Mouse (Mus musculus) c-Kit-positive CD71-positive TER-119-negative erythroid progenitor cells, embryonic 14.5 days (primary cell): ENCODE measurements around the gene Dnajc22.

Experiments used
- DNase-seq: peaks from one replicate; pipeline ENCODE4 v3.0.0-alpha.2; 2013; ENCODE audit warnings: low read depth

Dnajc22 gene

DNA sequence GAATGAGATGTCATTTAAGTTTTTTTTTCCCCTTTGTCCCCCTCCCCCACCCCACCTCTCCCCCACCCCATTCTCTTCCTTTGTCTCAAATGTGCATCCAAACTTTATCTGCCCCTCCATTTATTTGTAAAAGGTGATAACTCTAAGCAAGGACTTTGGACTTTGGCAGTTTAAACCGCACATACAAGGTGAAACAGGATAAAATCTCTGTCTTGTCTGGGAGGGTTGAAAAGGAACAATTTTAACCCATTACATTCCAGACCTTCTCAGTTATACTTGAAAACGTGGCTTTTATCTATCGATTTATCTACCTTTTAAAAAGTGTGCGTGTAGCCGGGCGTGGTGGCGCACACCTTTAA is 22.1 kb downstream of the Dnajc22 start:
- no peak for DNase-seq

DNA sequence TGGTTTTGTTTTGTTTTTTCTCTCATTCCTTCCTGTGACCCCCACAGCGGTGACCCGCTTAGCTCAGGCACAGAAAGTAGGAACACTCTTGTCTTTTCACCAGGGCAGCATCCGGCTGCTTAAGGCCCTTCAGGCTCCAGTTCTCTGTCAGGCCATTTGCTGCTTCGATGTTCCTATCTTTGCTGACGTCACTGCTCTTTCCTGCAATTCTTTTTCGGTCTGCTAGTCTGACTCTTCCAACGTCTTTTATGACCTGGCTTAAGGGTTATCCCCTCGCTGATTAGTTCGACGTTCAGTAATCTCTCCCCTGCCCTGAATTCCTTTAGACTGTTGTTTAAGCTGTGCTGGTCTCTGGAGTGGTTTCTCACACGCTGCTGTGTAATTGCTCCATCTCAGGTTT is 23.6 kb downstream of the Dnajc22 start:
- DNase-seq = no peak

DNA sequence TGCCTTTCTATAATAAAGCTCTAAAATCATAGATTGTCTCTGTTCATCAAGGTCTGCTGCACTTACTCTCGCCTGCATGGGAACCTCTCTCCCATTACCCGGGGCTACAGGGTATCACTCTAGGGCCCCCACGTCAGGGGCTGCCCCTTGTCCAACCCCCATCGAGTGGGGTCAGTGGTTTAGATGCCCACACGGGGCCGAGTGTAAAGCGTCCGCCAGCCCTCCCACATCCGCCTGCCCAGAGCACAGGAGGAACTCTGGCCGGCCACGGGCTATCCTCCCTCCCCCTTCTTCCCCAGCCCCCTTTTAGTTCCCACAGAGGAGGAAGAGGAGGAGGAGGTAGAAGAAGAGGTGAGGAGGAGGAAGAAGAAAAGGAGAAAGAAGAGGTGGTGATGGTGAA is 27.8 kb downstream of the Dnajc22 start:
- no peak for DNase-seq

DNA sequence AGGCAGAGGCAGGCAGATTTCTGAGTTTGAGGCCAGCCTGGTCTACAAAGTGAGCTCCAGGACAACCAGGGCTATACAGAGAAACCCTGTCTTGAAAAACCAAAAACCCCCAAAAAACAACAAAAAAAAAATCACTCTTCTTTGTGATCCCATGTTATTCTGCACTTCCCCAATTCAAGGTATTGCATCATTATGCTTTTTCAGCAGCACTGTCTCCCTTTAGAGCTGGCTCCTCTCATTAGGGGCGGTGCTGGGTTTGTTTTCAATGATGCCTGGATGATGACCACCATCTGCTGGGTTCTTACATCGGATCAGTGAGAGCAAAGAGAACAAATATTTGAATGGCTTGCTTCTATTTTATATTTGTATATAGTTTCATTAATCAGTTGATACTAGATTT is 29.7 kb downstream of the Dnajc22 start:
- DNase-seq = no peak

DNA sequence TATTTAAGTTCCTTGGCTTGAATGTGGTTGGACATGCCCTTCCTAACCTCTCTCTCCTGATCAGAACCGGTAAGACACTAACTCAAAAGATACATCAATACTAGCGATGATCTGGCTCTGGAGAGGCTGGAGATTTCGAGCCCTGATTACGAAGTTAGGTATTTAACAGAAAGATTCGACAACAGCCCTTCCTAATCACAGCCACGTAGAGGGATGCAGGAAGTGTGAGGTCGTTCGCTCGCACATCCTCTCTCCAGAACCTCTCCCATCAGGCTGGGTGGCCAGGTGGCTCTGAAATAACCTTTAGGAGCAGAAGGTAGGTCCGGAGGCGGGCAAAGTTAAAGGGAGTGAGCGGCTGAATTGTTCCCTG is 32.7 kb downstream of the Dnajc22 start, which contains the start of gene Spats2:
Spats2 (plus strand) TSS at position 206 of the 370 bp plus-strand sequence.
- DNase-seq = no peak

DNA sequence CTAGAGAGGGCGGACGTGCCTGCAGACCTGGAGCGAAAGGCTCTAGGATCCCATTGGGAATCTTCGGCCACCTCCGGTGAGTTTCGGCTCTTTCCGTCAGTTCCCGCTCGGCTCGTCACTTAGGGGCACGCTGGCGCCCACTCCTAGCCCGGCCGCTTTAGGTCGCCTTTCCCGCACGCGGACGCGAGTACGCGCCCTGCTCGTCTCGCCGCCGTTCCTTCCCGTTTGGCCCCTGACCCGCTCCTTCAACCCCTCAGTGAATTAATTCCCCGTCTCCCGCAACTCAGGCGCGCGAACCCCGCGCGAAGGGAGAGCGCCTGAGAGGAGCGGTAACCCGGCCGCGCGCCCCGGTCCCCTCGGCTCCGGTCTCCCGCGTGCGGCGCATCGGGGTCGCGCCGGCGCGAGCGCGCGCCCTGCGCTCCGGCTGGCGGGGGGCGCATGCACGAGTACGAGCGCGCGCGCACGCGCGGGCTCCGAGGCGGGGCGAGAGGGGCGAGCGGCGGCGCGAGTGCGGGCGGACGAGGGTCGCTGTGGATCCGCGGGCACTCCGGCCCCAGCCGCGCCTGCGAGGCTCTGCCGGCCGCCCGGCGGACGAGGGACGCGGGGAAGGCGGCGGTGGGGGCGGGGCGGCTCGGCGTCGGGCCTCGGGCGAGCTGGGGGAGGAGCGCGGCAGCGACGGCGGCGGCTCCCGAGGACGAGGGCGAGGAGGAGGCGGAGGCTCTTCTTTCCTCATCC is 33.3 kb downstream of the Dnajc22 start:
- DNase-seq = no peak

DNA sequence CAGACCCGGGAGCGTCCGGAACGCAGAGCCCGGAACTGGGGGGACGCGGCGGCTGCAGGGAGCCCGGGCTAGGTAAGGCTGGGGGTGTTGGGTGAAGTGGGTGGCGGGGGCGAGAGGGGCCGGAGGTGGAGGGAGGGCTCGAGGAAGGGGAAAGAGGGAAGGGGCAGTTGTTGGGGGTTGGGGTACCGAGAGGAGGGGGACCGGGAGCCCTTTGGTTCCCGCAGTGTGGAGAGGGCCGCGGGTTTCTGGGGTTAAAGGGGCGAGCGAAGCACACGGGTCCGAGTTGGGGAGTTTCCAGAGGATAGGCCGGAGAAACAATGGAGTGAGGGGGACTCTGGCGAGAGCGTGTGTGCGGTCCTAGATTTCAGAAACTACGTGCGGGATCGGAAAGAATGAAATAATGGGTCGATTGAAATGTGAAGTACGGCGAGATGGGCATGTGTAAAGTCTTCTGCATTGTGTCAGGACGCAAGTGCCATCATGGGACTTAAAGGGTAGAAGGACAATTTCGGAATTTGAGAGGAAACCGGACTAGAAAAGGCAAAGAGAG is 33.9 kb downstream of the Dnajc22 start:
- DNase-seq = no peak

DNA sequence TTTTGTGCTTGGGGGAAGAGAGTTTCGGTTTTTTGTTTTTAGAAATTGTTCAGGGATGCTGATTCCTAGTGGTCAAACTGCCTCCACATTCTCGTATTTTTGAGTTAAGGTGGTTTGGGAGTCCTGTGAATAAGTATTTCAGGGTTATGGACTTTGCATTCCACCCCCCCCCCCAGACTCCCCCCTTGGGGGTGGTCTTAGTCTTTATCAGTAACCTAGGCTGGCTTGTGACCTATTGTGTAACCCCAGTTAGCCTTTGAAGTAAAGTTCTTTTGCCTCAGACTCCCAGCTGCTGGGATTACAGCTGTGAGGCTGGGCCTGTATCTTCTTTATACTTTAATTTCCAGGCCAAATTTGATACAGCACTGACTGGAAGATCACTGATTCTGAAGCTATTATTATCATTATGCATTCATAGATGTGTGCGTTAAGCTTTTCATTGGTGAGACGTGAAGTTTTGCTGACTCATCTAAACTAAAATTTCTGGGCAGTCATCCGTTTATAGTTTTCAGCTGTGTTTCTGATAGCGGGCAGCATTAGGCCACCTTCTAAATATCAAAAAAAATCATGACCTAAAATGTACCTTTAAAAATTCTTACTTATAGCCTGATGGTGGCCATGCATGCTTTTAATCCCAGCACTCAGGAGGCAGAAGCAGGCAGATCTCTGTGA is 35.0 kb downstream of the Dnajc22 start:
- no peak for DNase-seq

DNA sequence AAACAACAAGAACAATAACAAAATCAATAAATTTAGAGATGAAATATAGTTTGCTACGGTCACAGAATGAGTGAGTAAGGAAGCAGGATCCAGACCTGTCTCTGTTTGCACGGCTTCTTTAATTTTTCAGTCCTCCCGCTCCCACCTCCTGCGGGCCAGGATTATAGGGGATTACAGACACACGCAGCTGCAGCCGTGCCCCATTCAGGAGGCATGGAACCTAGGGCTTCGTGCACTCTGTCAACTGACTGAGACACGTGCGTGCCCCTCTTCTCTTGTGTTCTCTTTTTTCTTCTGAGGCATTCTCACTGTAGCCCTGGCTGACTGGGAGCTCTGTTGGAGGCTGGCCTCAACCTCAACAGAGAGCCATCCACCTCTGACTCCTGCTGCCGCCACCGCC is 36.5 kb downstream of the Dnajc22 start:
- DNase-seq = no peak

DNA sequence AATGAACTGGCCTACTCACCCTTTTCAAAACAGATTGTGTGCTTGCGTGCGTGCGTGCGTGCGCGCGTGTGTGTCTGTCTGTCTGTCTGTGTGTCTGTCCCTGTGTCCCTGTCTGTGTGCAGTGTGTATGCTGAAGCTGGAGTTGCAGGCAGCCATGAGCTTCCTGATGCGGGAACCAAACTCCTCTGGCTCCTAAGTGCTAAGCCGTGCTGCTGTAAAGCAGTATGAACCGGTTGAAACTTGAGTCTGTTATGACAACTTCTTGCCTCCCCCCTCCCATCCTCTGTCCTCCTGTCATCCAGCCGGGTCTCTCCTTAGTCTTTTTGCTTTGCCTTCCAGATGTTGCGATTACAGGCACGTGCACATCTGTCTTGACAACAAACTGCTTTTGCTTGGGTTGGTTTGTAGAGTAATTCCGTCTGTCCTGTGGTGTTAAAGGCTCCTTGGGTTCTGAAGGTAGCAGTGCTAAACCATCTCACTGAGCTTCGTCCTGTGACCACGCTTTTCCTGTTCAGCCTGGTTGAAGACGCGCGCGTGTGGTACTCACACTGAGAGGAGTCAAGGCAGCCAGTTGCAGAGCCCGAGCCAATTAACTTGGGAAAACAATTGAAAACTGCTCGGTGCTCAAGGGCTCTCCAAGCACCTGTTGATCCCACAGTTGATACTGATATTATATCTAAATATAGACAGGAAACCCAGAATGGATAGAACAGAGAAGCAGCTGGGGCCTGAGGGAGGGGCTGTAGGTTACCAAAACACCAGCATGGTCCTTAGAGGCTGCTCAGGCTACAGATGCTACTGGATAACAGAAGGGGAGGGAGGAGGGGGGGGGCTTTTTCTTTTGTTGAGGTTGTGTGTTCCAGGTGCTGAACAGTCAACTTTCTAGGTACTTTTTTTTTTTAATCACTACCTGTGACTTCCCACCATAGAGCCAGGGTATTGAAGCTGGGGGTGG is 37.3 kb downstream of the Dnajc22 start:
- DNase-seq = no peak

DNA sequence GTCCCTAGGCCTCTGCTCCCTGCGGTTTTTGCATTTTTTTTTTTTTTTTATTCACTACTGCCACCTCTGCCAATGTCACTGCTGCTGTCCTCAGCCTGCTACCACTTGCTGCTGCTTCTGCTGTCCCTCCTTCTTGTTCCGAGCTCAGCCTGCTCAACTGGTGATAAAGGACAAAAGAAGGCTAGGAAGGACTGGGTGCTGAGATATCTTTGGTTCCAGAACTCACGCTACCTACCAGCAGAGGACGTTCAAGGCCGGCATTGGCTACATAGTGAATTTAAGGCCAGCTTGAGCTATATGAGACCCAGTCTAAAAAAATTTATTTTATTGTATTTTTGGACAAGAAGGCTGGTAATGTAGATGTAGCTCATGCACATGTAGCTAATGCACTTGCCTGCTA is 45.4 kb downstream of the Dnajc22 start:
- peak; percentile 65 for DNase-seq

DNA sequence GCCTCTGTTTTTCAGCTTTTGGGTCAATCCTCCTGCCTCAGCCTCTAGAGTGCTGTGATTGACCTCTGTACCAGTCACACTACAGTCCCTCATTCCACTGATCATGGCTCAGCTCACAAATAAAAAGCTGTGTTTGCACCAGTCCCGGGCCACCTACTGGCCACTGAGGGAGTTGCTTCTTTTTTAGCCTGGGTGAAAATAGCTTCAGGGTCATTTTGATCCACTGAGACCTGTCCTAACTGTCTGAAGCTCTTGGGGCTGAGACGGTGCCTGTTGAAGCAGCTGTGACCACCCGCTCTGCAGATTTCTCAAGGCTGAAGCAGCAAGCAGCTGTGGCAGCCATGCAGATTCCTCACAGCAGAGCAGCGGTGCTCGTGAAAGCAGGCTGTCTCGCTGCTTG is 46.7 kb downstream of the Dnajc22 start:
- DNase-seq = peak; percentile 51

DNA sequence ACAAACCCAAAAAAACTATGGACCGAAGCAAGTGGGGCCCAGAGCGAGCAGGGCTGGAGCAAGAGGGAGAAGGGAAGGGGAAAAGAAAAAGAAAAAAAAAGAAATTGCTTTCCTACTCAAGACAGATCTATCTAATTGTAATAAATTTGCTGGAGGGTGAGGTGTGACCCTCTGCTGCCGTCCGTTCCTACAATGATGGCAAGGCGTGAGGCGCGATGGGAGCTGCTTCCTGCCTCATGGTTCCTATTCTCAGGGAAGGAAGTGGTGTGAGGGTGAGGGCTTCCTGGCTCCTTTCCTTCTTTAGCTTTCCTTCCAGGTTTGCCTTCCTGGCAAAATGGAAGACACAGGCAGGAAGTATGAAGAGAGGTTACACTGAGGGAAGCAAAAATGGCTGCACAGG is 57.5 kb downstream of the Dnajc22 start:
- DNase-seq = no peak

DNA sequence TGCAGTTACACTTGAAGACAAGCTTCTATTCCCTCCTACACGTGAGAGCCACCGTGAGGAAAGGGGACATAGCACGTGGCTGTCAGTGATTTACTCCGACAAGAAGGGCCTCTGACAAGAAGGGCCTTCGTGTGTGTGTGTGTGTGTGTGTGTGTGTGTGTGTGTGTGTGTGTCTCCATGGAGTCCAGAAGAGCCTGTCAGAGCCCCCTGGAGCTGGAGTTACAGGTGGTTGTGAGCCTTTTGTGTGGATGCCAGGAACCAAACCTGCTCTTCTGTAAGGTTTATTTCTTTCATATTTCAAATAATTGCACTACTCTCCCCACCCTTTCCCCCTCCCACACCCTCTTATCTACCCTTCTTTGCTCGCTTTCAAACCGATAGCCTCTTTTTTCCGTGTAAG is 58.4 kb downstream of the Dnajc22 start:
- no peak for DNase-seq

DNA sequence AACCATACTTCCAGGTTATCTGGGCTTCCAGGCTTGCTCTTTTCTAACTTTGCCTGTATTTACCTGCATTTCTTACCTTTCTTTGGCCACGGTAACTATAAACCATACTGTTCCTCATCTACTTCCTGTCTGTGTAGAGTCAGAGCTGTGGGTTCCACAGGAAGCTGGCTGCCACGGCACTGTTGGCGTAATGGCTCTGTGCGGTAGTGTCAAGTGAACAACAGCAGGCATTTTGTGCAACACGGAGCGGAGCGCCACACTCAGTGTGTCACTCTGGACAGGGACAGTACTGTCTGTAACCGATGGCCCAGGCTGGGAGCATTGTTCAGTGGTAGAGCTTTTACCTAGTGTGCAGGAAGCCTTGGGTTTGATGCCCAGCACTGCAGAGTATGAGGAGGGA is 60.5 kb downstream of the Dnajc22 start:
- no peak for DNase-seq
